Mouse (Mus musculus): ENCODE measurements around the gene 4930452B06Rik. TPM values are rescaled to one million over a fixed set of nuclear protein-coding genes. Genes with fewer than 3 reads are reported as not detected.

Gene 4930452B06Rik
- polyA plus RNA-seq, 1 experiment from 2014 or later: 20.7 TPM

GRCm38 (mm10) chr14:8525232-8525631, 140.8 kb downstream of the 4930452B06Rik start:
- WGBS: 81% methylated on average over 6 of the region's 6 CpGs
- no peak overlapping the region for H3K4me2 ChIP-seq (ENCODE audit: low read length)
- ATAC-seq (ENCODE audit: insufficient number of reproducible peaks, insufficient read depth, low FRiP score, low read depth): no peak
- no peak overlapping the region for H3K4me3 ChIP-seq (ENCODE audit: control insufficient read depth in 1 of 2, insufficient read depth in 1 of 2, low read depth in 1 of 2, low read length in 2 of 2)
- no peaks in the 10 kb centered on the region for H3K9me3 ChIP-seq (ENCODE audit: control insufficient read depth, low read length)
- H3K9ac ChIP-seq (ENCODE audit: low read length): no peak overlapping the region
- no peaks in the 10 kb centered on the region for H3K36me3 ChIP-seq (ENCODE audit: control insufficient read depth, insufficient read depth, low read length)
- H3K27ac ChIP-seq (replicated peaks in 1 of 2; ENCODE audit: control insufficient read depth in 1 of 2, insufficient read depth in 1 of 2, low read depth in 2 of 2, low read length in 2 of 2): no peak overlapping the region
- no peaks in the 10 kb centered on the region for H3K27me3 ChIP-seq (ENCODE audit: control insufficient read depth, insufficient read depth, low read length)
- no peaks in the 10 kb centered on the region for H3K4me1 ChIP-seq (ENCODE audit: control insufficient read depth in 2 of 2, insufficient read depth in 2 of 2, low read length in 2 of 2)

- Histone ChIP-seq H3K27me3 (ENCODE audit: control insufficient read depth, insufficient read depth, low read length) (no peaks in the 10 kb centered on the region), H3K4me1 (ENCODE audit: control insufficient read depth in 2 of 2, insufficient read depth in 2 of 2, low read length in 2 of 2) (no peaks in the 10 kb centered on the region), H3K27ac (replicated peaks in 1 of 2; ENCODE audit: control insufficient read depth in 1 of 2, insufficient read depth in 1 of 2, low read depth in 2 of 2, low read length in 2 of 2) (no peak overlapping the region), H3K36me3 (ENCODE audit: control insufficient read depth, insufficient read depth, low read length) (no peaks in the 10 kb centered on the region), H3K4me3 (ENCODE audit: control insufficient read depth in 1 of 2, insufficient read depth in 1 of 2, low read depth in 1 of 2, low read length in 2 of 2) (no peak overlapping the region), H3K9ac (ENCODE audit: low read length) (no peak overlapping the region), H3K4me2 (ENCODE audit: low read length) (no peak overlapping the region), H3K9me3 (ENCODE audit: control insufficient read depth, low read length) (no peaks in the 10 kb centered on the region)
- 44% methylated on average over 6 of the region's 6 CpGs for WGBS
- ATAC-seq (ENCODE audit: insufficient number of reproducible peaks, insufficient read depth, low FRiP score, low read depth): no peak
These were observed 148.4 kb downstream of the 4930452B06Rik start for GRCm38 (mm10) chr14:8517681-8518080.

GRCm38 (mm10) chr14:8514071-8514470, 152.0 kb downstream of the 4930452B06Rik start:
- Histone ChIP-seq H3K4me3 (ENCODE audit: control insufficient read depth in 1 of 2, insufficient read depth in 1 of 2, low read depth in 1 of 2, low read length in 2 of 2) (no peak overlapping the region), H3K27ac (replicated peaks in 1 of 2; ENCODE audit: control insufficient read depth in 1 of 2, insufficient read depth in 1 of 2, low read depth in 2 of 2, low read length in 2 of 2) (no peak overlapping the region), H3K9ac (ENCODE audit: low read length) (no peak overlapping the region), H3K4me2 (ENCODE audit: low read length) (no peak overlapping the region), H3K27me3 (ENCODE audit: control insufficient read depth, insufficient read depth, low read length) (no peaks in the 10 kb centered on the region), H3K4me1 (ENCODE audit: control insufficient read depth in 2 of 2, insufficient read depth in 2 of 2, low read length in 2 of 2) (no peaks in the 10 kb centered on the region), H3K36me3 (ENCODE audit: control insufficient read depth, insufficient read depth, low read length) (no peaks in the 10 kb centered on the region), H3K9me3 (ENCODE audit: control insufficient read depth, low read length) (no peaks in the 10 kb centered on the region)
- no peak for ATAC-seq (ENCODE audit: insufficient number of reproducible peaks, insufficient read depth, low FRiP score, low read depth)
- WGBS: 92% methylated on average over 3 of the region's 3 CpGs

- Histone ChIP-seq H3K27me3 (ENCODE audit: control insufficient read depth, insufficient read depth, low read length) (no peaks in the 10 kb centered on the region), H3K9ac (ENCODE audit: low read length) (no peak overlapping the region), H3K4me3 (ENCODE audit: control insufficient read depth in 1 of 2, insufficient read depth in 1 of 2, low read depth in 1 of 2, low read length in 2 of 2) (no peak overlapping the region), H3K36me3 (ENCODE audit: control insufficient read depth, insufficient read depth, low read length) (no peaks in the 10 kb centered on the region), H3K4me1 (ENCODE audit: control insufficient read depth in 2 of 2, insufficient read depth in 2 of 2, low read length in 2 of 2) (no peaks in the 10 kb centered on the region), H3K27ac (replicated peaks in 1 of 2; ENCODE audit: control insufficient read depth in 1 of 2, insufficient read depth in 1 of 2, low read depth in 2 of 2, low read length in 2 of 2) (no peak overlapping the region), H3K4me2 (ENCODE audit: low read length) (no peak overlapping the region), H3K9me3 (ENCODE audit: control insufficient read depth, low read length) (no peaks in the 10 kb centered on the region)
- 80% methylated on average over 4 of the region's 4 CpGs for WGBS
- no peak for ATAC-seq (ENCODE audit: insufficient number of reproducible peaks, insufficient read depth, low FRiP score, low read depth)
These were observed 154.8 kb downstream of the 4930452B06Rik start for GRCm38 (mm10) chr14:8511276-8511675.

- Histone ChIP-seq H3K9ac (ENCODE audit: low read length) (no peak overlapping the region), H3K36me3 (ENCODE audit: control insufficient read depth, insufficient read depth, low read length) (no peaks in the 10 kb centered on the region), H3K27ac (replicated peaks in 1 of 2; ENCODE audit: control insufficient read depth in 1 of 2, insufficient read depth in 1 of 2, low read depth in 2 of 2, low read length in 2 of 2) (no peak overlapping the region), H3K4me2 (ENCODE audit: low read length) (no peak overlapping the region), H3K4me3 (ENCODE audit: control insufficient read depth in 1 of 2, insufficient read depth in 1 of 2, low read depth in 1 of 2, low read length in 2 of 2) (no peak overlapping the region), H3K27me3 (ENCODE audit: control insufficient read depth, insufficient read depth, low read length) (no peaks in the 10 kb centered on the region), H3K4me1 (ENCODE audit: control insufficient read depth in 2 of 2, insufficient read depth in 2 of 2, low read length in 2 of 2) (no peaks in the 10 kb centered on the region), H3K9me3 (ENCODE audit: control insufficient read depth, low read length) (no peaks in the 10 kb centered on the region)
- 88% methylated on average over 10 of the region's 10 CpGs for WGBS
- ATAC-seq (ENCODE audit: insufficient number of reproducible peaks, insufficient read depth, low FRiP score, low read depth): no peak
These were observed 155.6 kb downstream of the 4930452B06Rik start for GRCm38 (mm10) chr14:8510288-8510959.

GRCm38 (mm10) chr14:8508669-8509068, 157.4 kb downstream of the 4930452B06Rik start:
- H3K9ac ChIP-seq (ENCODE audit: low read length): no peak overlapping the region
- H3K4me3 ChIP-seq (ENCODE audit: control insufficient read depth in 1 of 2, insufficient read depth in 1 of 2, low read depth in 1 of 2, low read length in 2 of 2): no peak overlapping the region
- no peaks in the 10 kb centered on the region for H3K9me3 ChIP-seq (ENCODE audit: control insufficient read depth, low read length)
- H3K27ac ChIP-seq (replicated peaks in 1 of 2; ENCODE audit: control insufficient read depth in 1 of 2, insufficient read depth in 1 of 2, low read depth in 2 of 2, low read length in 2 of 2): no peak overlapping the region
- no peaks in the 10 kb centered on the region for H3K36me3 ChIP-seq (ENCODE audit: control insufficient read depth, insufficient read depth, low read length)
- H3K4me1 ChIP-seq (ENCODE audit: control insufficient read depth in 2 of 2, insufficient read depth in 2 of 2, low read length in 2 of 2): no peaks in the 10 kb centered on the region
- H3K27me3 ChIP-seq (ENCODE audit: control insufficient read depth, insufficient read depth, low read length): no peaks in the 10 kb centered on the region
- no peak for ATAC-seq (ENCODE audit: insufficient number of reproducible peaks, insufficient read depth, low FRiP score, low read depth)
- no peak overlapping the region for H3K4me2 ChIP-seq (ENCODE audit: low read length)

GRCm38 (mm10) chr14:8504206-8504605, 161.8 kb downstream of the 4930452B06Rik start:
- no peaks in the 10 kb centered on the region for H3K27me3 ChIP-seq (ENCODE audit: control insufficient read depth, insufficient read depth, low read length)
- no peak overlapping the region for H3K27ac ChIP-seq (replicated peaks in 1 of 2; ENCODE audit: control insufficient read depth in 1 of 2, insufficient read depth in 1 of 2, low read depth in 2 of 2, low read length in 2 of 2)
- no peaks in the 10 kb centered on the region for H3K4me1 ChIP-seq (ENCODE audit: control insufficient read depth in 2 of 2, insufficient read depth in 2 of 2, low read length in 2 of 2)
- no peak overlapping the region for H3K4me3 ChIP-seq (ENCODE audit: control insufficient read depth in 1 of 2, insufficient read depth in 1 of 2, low read depth in 1 of 2, low read length in 2 of 2)
- WGBS: 87% methylated on average over 2 of the region's 2 CpGs
- H3K9ac ChIP-seq (ENCODE audit: low read length): no peak overlapping the region
- no peaks in the 10 kb centered on the region for H3K9me3 ChIP-seq (ENCODE audit: control insufficient read depth, low read length)
- ATAC-seq (ENCODE audit: insufficient number of reproducible peaks, insufficient read depth, low FRiP score, low read depth): no peak
- no peaks in the 10 kb centered on the region for H3K36me3 ChIP-seq (ENCODE audit: control insufficient read depth, insufficient read depth, low read length)
- H3K4me2 ChIP-seq (ENCODE audit: low read length): no peak overlapping the region

- ATAC-seq (ENCODE audit: insufficient number of reproducible peaks, insufficient read depth, low FRiP score, low read depth): no peak
- 89% methylated on average over 3 of the region's 3 CpGs for WGBS
- Histone ChIP-seq H3K36me3 (ENCODE audit: control insufficient read depth, insufficient read depth, low read length) (no peaks in the 10 kb centered on the region), H3K4me3 (ENCODE audit: control insufficient read depth in 1 of 2, insufficient read depth in 1 of 2, low read depth in 1 of 2, low read length in 2 of 2) (no peak overlapping the region), H3K27me3 (ENCODE audit: control insufficient read depth, insufficient read depth, low read length) (no peaks in the 10 kb centered on the region), H3K9ac (ENCODE audit: low read length) (no peak overlapping the region), H3K9me3 (ENCODE audit: control insufficient read depth, low read length) (no peaks in the 10 kb centered on the region), H3K27ac (replicated peaks in 1 of 2; ENCODE audit: control insufficient read depth in 1 of 2, insufficient read depth in 1 of 2, low read depth in 2 of 2, low read length in 2 of 2) (no peak overlapping the region), H3K4me2 (ENCODE audit: low read length) (no peak overlapping the region), H3K4me1 (ENCODE audit: control insufficient read depth in 2 of 2, insufficient read depth in 2 of 2, low read length in 2 of 2) (no peaks in the 10 kb centered on the region)
These were observed 162.7 kb downstream of the 4930452B06Rik start for GRCm38 (mm10) chr14:8503345-8503744.

Data from heart, embryonic 14.5 days (tissue).